Mouse (Mus musculus): ENCODE measurements around the gene Hephl1.

DNA sequence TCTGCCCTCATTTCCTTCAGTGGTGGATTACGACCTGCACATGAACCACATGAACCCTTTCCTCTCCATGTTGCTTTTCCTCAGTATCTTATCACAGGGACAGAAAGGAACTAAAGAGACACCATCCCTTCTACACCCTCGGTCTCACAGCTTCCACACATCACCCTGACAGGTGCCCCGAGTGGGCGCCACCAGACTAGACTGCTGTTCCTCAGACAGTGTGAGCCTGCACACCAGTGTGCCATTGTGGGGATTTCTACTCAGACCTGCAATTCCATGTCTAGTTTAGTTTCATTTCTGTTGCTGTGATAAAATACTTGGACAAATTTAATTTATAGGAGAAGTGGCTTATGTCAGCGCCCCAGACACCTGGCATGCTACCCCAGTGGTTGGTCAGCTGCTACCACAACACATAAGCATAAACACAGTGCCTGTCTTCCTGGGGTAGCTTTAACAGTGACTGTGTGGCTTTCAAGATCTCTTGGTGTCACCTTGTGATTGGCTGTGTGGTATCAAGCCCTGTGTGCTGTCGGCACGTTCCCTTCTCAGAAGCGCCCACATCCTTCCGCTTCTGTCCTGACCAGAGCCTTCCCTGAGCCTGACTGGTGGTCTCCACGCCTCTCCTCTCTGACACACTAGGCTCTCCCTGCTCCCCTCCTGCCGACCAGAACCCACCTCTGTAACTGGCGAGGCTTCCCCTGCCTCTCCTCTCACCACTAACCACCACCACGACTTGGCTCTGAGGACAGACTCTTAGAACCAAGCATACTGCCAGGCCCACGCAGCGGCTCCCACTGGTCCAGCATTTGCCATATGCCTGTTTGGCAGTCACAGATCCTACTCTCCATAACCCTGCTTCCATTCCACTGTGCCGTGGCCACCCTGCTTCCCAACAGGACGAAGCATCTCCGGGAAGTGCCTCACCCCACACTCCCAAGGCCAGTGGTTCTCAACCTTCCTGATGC lies 93.8 kb downstream of the Hephl1 start:
- TF ChIP-seq POLR2A (IDR thresholded peaks at IDR 0.05; ENCODE audit: low read depth, low read length): no peak
- no peak for TF ChIP-seq CTCF (IDR thresholded peaks at IDR 0.05; ENCODE audit: extremely low read depth, insufficient read depth, insufficient read length, insufficient replicate concordance)
